ENCODE assay signal across 8 mouse cellular contexts in genomic region chr19:53768478-53768877, GRCm38 (mm10).
DNase-seq lines count a peak whose midpoint lies in the region; ATAC-seq and TF ChIP-seq lines count a peak whose summit lies in the region.

No protein-coding gene starts in this region.

- ATAC-seq in CD4-positive, CD25-positive, alpha-beta regulatory T cell, adult 4 months = peak; percentile 75
- ATAC-seq in forebrain, embryonic 15.5 days (replicated peaks) = peak; percentile 48
- ATAC-seq in kidney, postnatal 0 days (replicated peaks; ENCODE audit: low FRiP score, low read depth) = no peak; the same call in 1 of the 2 replicates

- no peak for TF ChIP-seq POLR2A in kidney, adult 2 months (IDR thresholded peaks at IDR 0.05; ENCODE audit: low read depth, low read length)

- H3K4me3 ChIP-seq in kidney, adult 2 months (ENCODE audit: insufficient read depth, low read depth, low read length) = no peak overlapping the region
- H3K4me3 ChIP-seq in forebrain, embryonic 15.5 days = no peak overlapping the region
- no peak overlapping the region for H3K4me3 ChIP-seq in kidney, postnatal 0 days (replicated peaks; ENCODE audit: low read depth, low read length)

- intact Hi-C loops in gastrocnemius, postnatal 36 days (cut with DNase I) = loop anchor here (5.0 kb wide), 2 partner anchors 54 to 134 kb away; no protein-coding TSS in a partner anchor

- peak; percentile 52 for TF ChIP-seq CTCF in kidney, adult 2 months (conservative IDR thresholded peaks at IDR 0.05; ENCODE audit: insufficient read depth, insufficient read length, low read depth, low read length)
- TF ChIP-seq CTCF in kidney, postnatal 0 days (IDR thresholded peaks at IDR 0.05; ENCODE audit: low read depth) = peak; percentile 91

- no peak overlapping the region for H3K9ac ChIP-seq in forebrain, embryonic 15.5 days (replicated peaks)
- no peak overlapping the region for H3K9ac ChIP-seq in kidney, postnatal 0 days (ENCODE audit: low read depth, low read length)

- WGBS in kidney, adult 2 months = 14% methylated on average over 3 of the region's 3 CpGs
- WGBS in forebrain, embryonic 15.5 days = 31% methylated on average over 3 of the region's 3 CpGs
- WGBS in kidney, postnatal 0 days = 18% methylated on average over 3 of the region's 3 CpGs

- H3K27me3 ChIP-seq in kidney, adult 2 months (replicated peaks; ENCODE audit: control insufficient read depth, insufficient read depth, low read length) = no peaks in the 10 kb centered on the region
- H3K27me3 ChIP-seq in forebrain, embryonic 15.5 days = no peaks in the 10 kb centered on the region
- no peaks in the 10 kb centered on the region for H3K27me3 ChIP-seq in kidney, postnatal 0 days (ENCODE audit: insufficient read depth, low read length)

- peak; percentile 72 for DNase-seq in kidney, adult 2 months
- DNase-seq in kidney, adult 11 months = no peak
- DNase-seq in adrenal gland, postnatal 36 days = peak; percentile 18 to 35
- peak; percentile 86 for DNase-seq in kidney, postnatal 0 days (ENCODE audit: low spot score)
- DNase-seq in mesoderm, embryonic 11.5 days (ENCODE audit: low read depth, low spot score) = peak; percentile 66
- no peak for DNase-seq in gastrocnemius, postnatal 36 days

- no peaks in the 10 kb centered on the region for H3K4me1 ChIP-seq in kidney, adult 2 months (ENCODE audit: control insufficient read depth, insufficient read depth, low read length)
- peaks cover 5% of the 10 kb centered on the region; the same call in 1 of the 2 replicates for H3K4me1 ChIP-seq in forebrain, embryonic 15.5 days
- no peaks in the 10 kb centered on the region for H3K4me1 ChIP-seq in kidney, postnatal 0 days (replicated peaks; ENCODE audit: insufficient read depth, low read length)

- H3K36me3 ChIP-seq in kidney, adult 2 months (ENCODE audit: control insufficient read depth, insufficient read depth, low read length) = no peaks in the 10 kb centered on the region
- H3K36me3 ChIP-seq in forebrain, embryonic 15.5 days = no peaks in the 10 kb centered on the region
- no peaks in the 10 kb centered on the region for H3K36me3 ChIP-seq in kidney, postnatal 0 days (ENCODE audit: insufficient read depth, low read length)

- H3K27ac ChIP-seq in kidney, adult 2 months (ENCODE audit: insufficient read depth, low read depth, low read length) = no peak overlapping the region
- no peak overlapping the region for H3K27ac ChIP-seq in forebrain, embryonic 15.5 days (replicated peaks)
- no peak overlapping the region for H3K27ac ChIP-seq in kidney, postnatal 0 days

- no peak overlapping the region for H3K4me2 ChIP-seq in forebrain, embryonic 15.5 days (replicated peaks)
- H3K4me2 ChIP-seq in kidney, postnatal 0 days (ENCODE audit: low read length) = no peak overlapping the region

- H3K9me3 ChIP-seq in forebrain, embryonic 15.5 days = no peaks in the 10 kb centered on the region
- no peaks in the 10 kb centered on the region for H3K9me3 ChIP-seq in kidney, postnatal 0 days (replicated peaks; ENCODE audit: low read length)

Comparison
In these comparisons a context has a peak if more than half of its experiments do, and no peak if none do; other contexts are left out.
1. DNase-seq: peak in kidney, adult 2 months (single experiment), adrenal gland, postnatal 36 days (2 of 2), kidney, postnatal 0 days (single experiment) and mesoderm, embryonic 11.5 days (single experiment); none in kidney, adult 11 months (single experiment) and gastrocnemius, postnatal 36 days (0 of 2).